Mouse (Mus musculus): ENCODE results near the gene Zbtb5. TPM values are rescaled to one million over a fixed set of nuclear protein-coding genes. Genes with fewer than 3 reads are reported as not detected.

The Zbtb5 gene
- polyA plus RNA-seq, 1 experiment: not detected

- no peak overlapping the region for H3K4me3 ChIP-seq (ENCODE audit: insufficient read depth, low read depth, low read length)
- WGBS: 85% methylated on average over 13 of the region's 13 CpGs
- TF ChIP-seq CTCF (IDR thresholded peaks at IDR 0.05; ENCODE audit: insufficient read depth, low read depth, low read length): no peak
- TF ChIP-seq POLR2A (IDR thresholded peaks at IDR 0.05; ENCODE audit: insufficient read depth, low read depth, low read length): no peak
- no peak overlapping the region for H3K27ac ChIP-seq (ENCODE audit: insufficient read depth, low read depth, low read length)
- H3K4me1 ChIP-seq (ENCODE audit: control insufficient read depth, insufficient read depth, low read length): no peaks in the 10 kb centered on the region
These were observed 25.5 kb upstream of the Zbtb5 start for GRCm38 (mm10) chr4:45037455-45038410.

DNA sequence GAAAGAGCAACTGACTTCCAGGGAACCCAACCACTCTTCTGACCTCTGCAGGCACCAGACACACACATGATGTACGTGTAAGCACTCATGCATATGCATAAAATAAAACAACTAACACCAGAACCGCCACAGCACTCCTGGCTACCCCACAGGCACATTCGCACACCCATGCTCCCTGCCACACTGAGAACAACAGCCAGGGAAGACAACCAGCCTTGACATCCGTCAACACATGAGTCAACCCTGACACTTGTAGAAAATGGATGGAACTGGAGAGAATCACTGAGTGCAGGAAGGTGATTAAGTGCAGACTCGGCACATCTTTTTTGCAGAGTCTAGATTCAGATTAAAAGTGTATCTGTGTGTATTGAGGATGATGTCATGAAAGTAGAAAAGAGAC is 24.4 kb upstream of the Zbtb5 start:
- Histone ChIP-seq H3K4me1 (ENCODE audit: control insufficient read depth, insufficient read depth, low read length) (no peaks in the 10 kb centered on the region), H3K4me3 (ENCODE audit: insufficient read depth, low read depth, low read length) (no peak overlapping the region), H3K27ac (ENCODE audit: insufficient read depth, low read depth, low read length) (no peak overlapping the region)
- TF ChIP-seq CTCF (IDR thresholded peaks at IDR 0.05; ENCODE audit: insufficient read depth, low read depth, low read length) (no peak), POLR2A (IDR thresholded peaks at IDR 0.05; ENCODE audit: insufficient read depth, low read depth, low read length) (no peak)
- 84% methylated on average over 5 of the region's 5 CpGs for WGBS

- TF ChIP-seq POLR2A (IDR thresholded peaks at IDR 0.05; ENCODE audit: insufficient read depth, low read depth, low read length) (no peak), CTCF (IDR thresholded peaks at IDR 0.05; ENCODE audit: insufficient read depth, low read depth, low read length) (no peak)
- Histone ChIP-seq H3K27ac (ENCODE audit: insufficient read depth, low read depth, low read length) (no peak overlapping the region), H3K4me3 (ENCODE audit: insufficient read depth, low read depth, low read length) (no peak overlapping the region), H3K4me1 (ENCODE audit: control insufficient read depth, insufficient read depth, low read length) (no peaks in the 10 kb centered on the region)
- 91% methylated on average over 10 of the region's 10 CpGs for WGBS
These were observed 23.8 kb upstream of the Zbtb5 start for GRCm38 (mm10) chr4:45036048-45036447.

- Histone ChIP-seq H3K27ac (ENCODE audit: insufficient read depth, low read depth, low read length) (no peak overlapping the region), H3K4me3 (ENCODE audit: insufficient read depth, low read depth, low read length) (no peak overlapping the region), H3K4me1 (ENCODE audit: control insufficient read depth, insufficient read depth, low read length) (no peaks in the 10 kb centered on the region)
- TF ChIP-seq CTCF (IDR thresholded peaks at IDR 0.05; ENCODE audit: insufficient read depth, low read depth, low read length) (no peak), POLR2A (IDR thresholded peaks at IDR 0.05; ENCODE audit: insufficient read depth, low read depth, low read length) (no peak)
- 86% methylated on average over 16 of the region's 16 CpGs for WGBS
These were observed 22.7 kb upstream of the Zbtb5 start for GRCm38 (mm10) chr4:45034693-45035628.

DNA sequence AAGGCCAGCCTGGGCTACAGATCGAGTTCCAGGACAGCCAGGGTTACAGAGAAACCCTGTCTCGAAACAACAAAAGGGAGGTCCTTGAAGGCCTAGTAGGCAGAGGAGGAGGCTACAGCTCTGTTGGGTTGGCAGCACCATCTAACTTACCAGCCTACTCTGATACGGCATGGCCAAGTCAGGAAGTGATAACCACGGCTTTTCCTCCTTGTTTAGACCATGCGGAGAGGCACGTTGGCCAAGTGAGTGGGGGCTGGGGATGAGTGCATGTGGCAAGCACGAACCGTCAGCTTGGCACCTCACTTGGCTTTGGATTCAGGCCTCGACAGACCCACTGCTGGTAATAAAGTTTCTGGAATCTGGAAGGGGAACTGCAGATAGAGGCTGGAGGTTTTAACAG is 20.4 kb upstream of the Zbtb5 start:
- 86% methylated on average over 9 of the region's 9 CpGs for WGBS
- Histone ChIP-seq H3K4me1 (ENCODE audit: control insufficient read depth, insufficient read depth, low read length) (no peaks in the 10 kb centered on the region), H3K27ac (ENCODE audit: insufficient read depth, low read depth, low read length) (no peak overlapping the region), H3K4me3 (ENCODE audit: insufficient read depth, low read depth, low read length) (no peak overlapping the region)
- TF ChIP-seq POLR2A (IDR thresholded peaks at IDR 0.05; ENCODE audit: insufficient read depth, low read depth, low read length) (no peak), CTCF (IDR thresholded peaks at IDR 0.05; ENCODE audit: insufficient read depth, low read depth, low read length) (no peak)

GRCm38 (mm10) chr4:45026459-45026858 is 14.2 kb upstream of the Zbtb5 start:
- 72% methylated on average over 4 of the region's 4 CpGs for WGBS
- no peak overlapping the region for H3K27ac ChIP-seq (ENCODE audit: insufficient read depth, low read depth, low read length)
- TF ChIP-seq POLR2A (IDR thresholded peaks at IDR 0.05; ENCODE audit: insufficient read depth, low read depth, low read length): no peak
- TF ChIP-seq CTCF (IDR thresholded peaks at IDR 0.05; ENCODE audit: insufficient read depth, low read depth, low read length): no peak

GRCm38 (mm10) chr4:45019009-45019408 is 6.8 kb upstream of the Zbtb5 start:
- H3K4me3 ChIP-seq (ENCODE audit: insufficient read depth, low read depth, low read length): peak overlapping the region; percentile 68
- TF ChIP-seq POLR2A (IDR thresholded peaks at IDR 0.05; ENCODE audit: insufficient read depth, low read depth, low read length) (no peak), CTCF (IDR thresholded peaks at IDR 0.05; ENCODE audit: insufficient read depth, low read depth, low read length) (no peak)
- peaks cover 5% of the 10 kb centered on the region for H3K4me1 ChIP-seq (ENCODE audit: control insufficient read depth, insufficient read depth, low read length)
- WGBS: 2% methylated on average over 14 of the region's 14 CpGs
- H3K27ac ChIP-seq (ENCODE audit: insufficient read depth, low read depth, low read length): no peak overlapping the region

More at GRCm38 (mm10) chr4:45026459-45026858, 14.2 kb upstream of the Zbtb5 start:
- Histone ChIP-seq H3K4me3 (ENCODE audit: insufficient read depth, low read depth, low read length) (no peak overlapping the region), H3K4me1 (ENCODE audit: control insufficient read depth, insufficient read depth, low read length) (no peaks in the 10 kb centered on the region)

DNA sequence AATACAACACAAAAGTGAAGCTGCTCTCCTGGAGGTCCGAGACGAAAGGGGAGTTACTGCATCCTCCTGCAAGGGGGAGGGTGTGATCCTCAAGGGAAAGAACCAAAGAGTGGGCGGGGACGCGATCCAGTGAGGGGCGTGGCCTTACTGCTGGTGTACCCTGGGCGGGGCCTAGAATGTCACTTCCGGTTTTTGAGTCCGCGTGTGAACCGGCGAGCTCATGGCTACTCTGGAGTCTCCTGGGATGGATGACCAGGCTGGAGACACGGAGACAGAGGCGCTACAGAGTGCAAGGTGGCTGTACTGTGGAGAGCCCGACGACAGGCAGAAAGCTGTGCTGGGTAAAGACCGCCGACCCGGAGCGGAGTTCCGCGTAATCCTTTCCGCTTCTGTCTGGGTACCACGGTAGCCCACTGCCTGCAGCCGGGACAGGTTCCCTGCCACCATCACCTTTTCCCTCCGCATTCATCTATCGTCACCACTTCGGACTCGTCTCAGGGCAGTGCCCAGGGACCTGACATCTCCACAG is 6.3 kb upstream of the Zbtb5 start, which contains the start of gene Polr1e:
Polr1e (plus strand) TSS at position 132 of the 529 bp plus-strand sequence.
- under 1% methylated on average over 29 of the region's 29 CpGs for WGBS
- no peak within 1 kb of the TSS for H3K27ac ChIP-seq (ENCODE audit: insufficient read depth, low read depth, low read length)
- peak within 1 kb of the TSS; percentile 68 for H3K4me3 ChIP-seq (ENCODE audit: insufficient read depth, low read depth, low read length)
- TF ChIP-seq POLR2A (IDR thresholded peaks at IDR 0.05; ENCODE audit: insufficient read depth, low read depth, low read length) (0 out of 2 replicates have a peak, but pooled peaks have one; percentile 16), CTCF (IDR thresholded peaks at IDR 0.05; ENCODE audit: insufficient read depth, low read depth, low read length) (no peak)
- H3K4me1 ChIP-seq (ENCODE audit: control insufficient read depth, insufficient read depth, low read length): peaks cover 6% of the 10 kb centered on the region
